Mouse (Mus musculus): ENCODE data around the gene Man1c1. TPM values are rescaled to one million over a fixed set of nuclear protein-coding genes. Genes with fewer than 3 reads are reported as not detected.

The Man1c1 gene
- total and polyA plus RNA-seq, 2 experiments from 2014 or later, result 3.8 to 14.8 TPM

GRCm38 (mm10) chr4:134740186-134740585, 36.1 kb upstream of the Man1c1 start:
- H3K36me3 ChIP-seq (replicated peaks; ENCODE audit: control insufficient read depth, insufficient read depth, low read length), result 0 out of 2 replicates have a peak, but pooled peaks cover under 1% of the 10 kb centered on the region
- no peak for ATAC-seq (ENCODE audit: insufficient read depth, low read depth)
- no peaks in the 10 kb centered on the region for H3K27me3 ChIP-seq (ENCODE audit: control insufficient read depth, insufficient read depth, low read length)
- no peaks in the 10 kb centered on the region for H3K9me3 ChIP-seq (replicated peaks; ENCODE audit: control insufficient read depth, low read length)
- H3K9ac ChIP-seq (replicated peaks; ENCODE audit: low read depth, low read length), result no peak overlapping the region
- H3K4me2 ChIP-seq (ENCODE audit: low read depth, low read length), result no peak overlapping the region
- no peak overlapping the region for H3K27ac ChIP-seq (ENCODE audit: low read depth)
- H3K4me3 ChIP-seq (ENCODE audit: low read depth, low read length), result no peak overlapping the region
- 92% methylated on average over 4 of the region's 4 CpGs for WGBS
- no peak for DNase-seq (ENCODE audit: low spot score)
- H3K4me1 ChIP-seq (ENCODE audit: control insufficient read depth, insufficient read depth), result 0 out of 2 replicates have a peak, but pooled peaks cover 5% of the 10 kb centered on the region
- no peak for TF ChIP-seq EP300 (IDR thresholded peaks at IDR 0.05; ENCODE audit: low read depth)
- TF ChIP-seq CTCF (IDR thresholded peaks at IDR 0.05; ENCODE audit: low read depth), result no peak

- H3K9ac ChIP-seq (replicated peaks; ENCODE audit: low read depth, low read length), result no peak overlapping the region
- no peaks in the 10 kb centered on the region for H3K9me3 ChIP-seq (replicated peaks; ENCODE audit: control insufficient read depth, low read length)
- no peak overlapping the region for H3K27ac ChIP-seq (ENCODE audit: low read depth)
- ATAC-seq (ENCODE audit: insufficient read depth, low read depth) (no peak), DNase-seq (ENCODE audit: low spot score) (no peak)
- TF ChIP-seq CTCF (IDR thresholded peaks at IDR 0.05; ENCODE audit: low read depth) (no peak), EP300 (IDR thresholded peaks at IDR 0.05; ENCODE audit: low read depth) (no peak)
- no peak overlapping the region for H3K4me3 ChIP-seq (ENCODE audit: low read depth, low read length)
- H3K36me3 ChIP-seq (replicated peaks; ENCODE audit: control insufficient read depth, insufficient read depth, low read length), result no peaks in the 10 kb centered on the region
- H3K4me2 ChIP-seq (ENCODE audit: low read depth, low read length), result no peak overlapping the region
- peaks cover 8% of the 10 kb centered on the region; the same call in 1 of the 2 replicates for H3K4me1 ChIP-seq (ENCODE audit: control insufficient read depth, insufficient read depth)
- 77% methylated on average over 3 of the region's 3 CpGs for WGBS
- no peaks in the 10 kb centered on the region for H3K27me3 ChIP-seq (ENCODE audit: control insufficient read depth, insufficient read depth, low read length)
Observed at GRCm38 (mm10) chr4:134739530-134739929, 35.4 kb upstream of the Man1c1 start.

GRCm38 (mm10) chr4:134737365-134737910, 33.3 kb upstream of the Man1c1 start:
- DNase-seq (ENCODE audit: low spot score), result no peak
- H3K9me3 ChIP-seq (replicated peaks; ENCODE audit: control insufficient read depth, low read length), result no peaks in the 10 kb centered on the region
- H3K4me3 ChIP-seq (ENCODE audit: low read depth, low read length), result no peak overlapping the region
- peaks cover 3% of the 10 kb centered on the region; the same call in 1 of the 2 replicates for H3K4me1 ChIP-seq (ENCODE audit: control insufficient read depth, insufficient read depth)
- no peaks in the 10 kb centered on the region for H3K36me3 ChIP-seq (replicated peaks; ENCODE audit: control insufficient read depth, insufficient read depth, low read length)
- H3K27ac ChIP-seq (ENCODE audit: low read depth), result no peak overlapping the region
- no peak overlapping the region for H3K9ac ChIP-seq (replicated peaks; ENCODE audit: low read depth, low read length)
- no peaks in the 10 kb centered on the region for H3K27me3 ChIP-seq (ENCODE audit: control insufficient read depth, insufficient read depth, low read length)
- WGBS, result 72% methylated on average over 14 of the region's 14 CpGs
- ATAC-seq (ENCODE audit: insufficient read depth, low read depth), result no peak
- TF ChIP-seq EP300 (IDR thresholded peaks at IDR 0.05; ENCODE audit: low read depth), result no peak
- no peak for TF ChIP-seq CTCF (IDR thresholded peaks at IDR 0.05; ENCODE audit: low read depth)
- H3K4me2 ChIP-seq (ENCODE audit: low read depth, low read length), result no peak overlapping the region

GRCm38 (mm10) chr4:134736147-134736546, 32.1 kb upstream of the Man1c1 start:
- 70% methylated on average over 7 of the region's 7 CpGs for WGBS
- DNase-seq (ENCODE audit: low spot score), result no peak
- H3K4me2 ChIP-seq (ENCODE audit: low read depth, low read length), result no peak overlapping the region
- H3K36me3 ChIP-seq (replicated peaks; ENCODE audit: control insufficient read depth, insufficient read depth, low read length), result no peaks in the 10 kb centered on the region
- H3K4me3 ChIP-seq (ENCODE audit: low read depth, low read length), result no peak overlapping the region
- no peak for TF ChIP-seq EP300 (IDR thresholded peaks at IDR 0.05; ENCODE audit: low read depth)
- TF ChIP-seq CTCF (IDR thresholded peaks at IDR 0.05; ENCODE audit: low read depth), result no peak
- H3K27me3 ChIP-seq (ENCODE audit: control insufficient read depth, insufficient read depth, low read length), result no peaks in the 10 kb centered on the region
- ATAC-seq (ENCODE audit: insufficient read depth, low read depth), result no peak
- H3K9me3 ChIP-seq (replicated peaks; ENCODE audit: control insufficient read depth, low read length), result no peaks in the 10 kb centered on the region
- H3K4me1 ChIP-seq (ENCODE audit: control insufficient read depth, insufficient read depth), result peaks cover 3% of the 10 kb centered on the region; the same call in 1 of the 2 replicates
- no peak overlapping the region for H3K27ac ChIP-seq (ENCODE audit: low read depth)
- no peak overlapping the region for H3K9ac ChIP-seq (replicated peaks; ENCODE audit: low read depth, low read length)

GRCm38 (mm10) chr4:134734629-134735081, 30.6 kb upstream of the Man1c1 start:
- WGBS, result 33% methylated on average over 9 of the region's 9 CpGs
- peaks cover 13% of the 10 kb centered on the region; the same call in 1 of the 2 replicates for H3K4me1 ChIP-seq (ENCODE audit: control insufficient read depth, insufficient read depth)
- peak overlapping the region; percentile 27; the same call in 1 of the 2 replicates for H3K4me2 ChIP-seq (ENCODE audit: low read depth, low read length)
- H3K36me3 ChIP-seq (replicated peaks; ENCODE audit: control insufficient read depth, insufficient read depth, low read length), result no peaks in the 10 kb centered on the region
- no peaks in the 10 kb centered on the region for H3K27me3 ChIP-seq (ENCODE audit: control insufficient read depth, insufficient read depth, low read length)
- no peak for TF ChIP-seq CTCF (IDR thresholded peaks at IDR 0.05; ENCODE audit: low read depth)
- no peak for TF ChIP-seq EP300 (IDR thresholded peaks at IDR 0.05; ENCODE audit: low read depth)
- DNase-seq (ENCODE audit: low spot score) (peak; percentile 31), ATAC-seq (ENCODE audit: insufficient read depth, low read depth) (peak; percentile 40)
- no peaks in the 10 kb centered on the region for H3K9me3 ChIP-seq (replicated peaks; ENCODE audit: control insufficient read depth, low read length)
- H3K4me3 ChIP-seq (ENCODE audit: low read depth, low read length), result no peak overlapping the region
- peak overlapping the region; percentile 77 for H3K27ac ChIP-seq (ENCODE audit: low read depth)
- no peak overlapping the region for H3K9ac ChIP-seq (replicated peaks; ENCODE audit: low read depth, low read length)
